Mouse (Mus musculus): ENCODE results near the gene Iqcn. TPM values are rescaled to one million over a fixed set of nuclear protein-coding genes. Genes with fewer than 3 reads are reported as not detected.

Gene Iqcn
- polyA plus RNA-seq, 1 experiment: 0.40 TPM

- peak in 1 of 2 experiments; percentile 92 for DNase-seq (ENCODE audit: extremely low spot score in 1 of 2, low spot score in 1 of 2)
These were observed 48.9 kb downstream of the Iqcn start for GRCm38 (mm10) chr8:70752000-70752764.

- DNase-seq (ENCODE audit: extremely low spot score in 1 of 2, low spot score in 1 of 2): peak; percentile 82 to 89
These were observed 49.9 kb downstream of the Iqcn start for GRCm38 (mm10) chr8:70753151-70753550.

DNA sequence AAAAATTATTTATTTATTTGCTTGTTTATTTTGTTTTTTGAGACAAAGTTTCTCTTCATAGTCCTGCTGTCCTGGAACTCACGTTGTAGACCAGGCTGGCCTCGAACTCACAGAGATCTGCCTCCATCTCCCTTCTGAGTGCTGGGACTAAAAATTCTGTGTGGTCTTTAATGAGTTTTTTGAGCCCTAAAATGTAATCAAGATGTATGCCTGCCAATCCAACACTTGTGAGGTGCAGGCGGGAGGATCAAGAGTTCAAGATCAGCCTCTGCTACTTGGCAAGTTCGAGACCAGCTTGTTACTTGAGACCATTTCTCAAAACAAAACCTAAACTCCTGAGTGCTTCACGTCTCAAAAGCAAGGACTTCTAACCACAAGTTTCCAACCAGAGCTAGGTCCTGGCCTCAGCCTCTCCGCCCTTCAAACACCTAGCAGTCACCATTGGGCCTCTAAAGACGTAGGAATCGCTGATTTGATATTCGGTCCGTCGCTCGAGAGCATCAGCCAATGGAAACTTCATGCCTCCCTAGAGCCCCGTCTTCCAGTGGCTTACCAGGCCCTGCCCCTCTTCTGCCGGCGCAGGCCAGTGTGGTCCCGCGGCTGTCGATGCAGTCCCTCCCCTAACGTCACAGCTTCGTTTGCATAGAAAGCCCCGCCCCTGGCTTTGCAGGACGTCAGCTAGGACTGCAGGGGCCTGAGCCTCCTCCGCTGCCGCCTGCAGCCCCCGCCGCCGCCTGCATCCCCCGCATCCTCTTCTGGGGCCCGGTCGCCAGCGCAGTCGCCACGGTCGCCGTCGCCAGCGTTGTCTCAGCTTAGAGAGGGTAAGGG lies 51.0 kb downstream of the Iqcn start, which contains the start of gene Rab3a:
TSS of gene Rab3a (plus strand) at position 637 of the 828 bp plus-strand sequence.
- DNase-seq (ENCODE audit: extremely low spot score in 1 of 2, low spot score in 1 of 2): peak; percentile 98

DNA sequence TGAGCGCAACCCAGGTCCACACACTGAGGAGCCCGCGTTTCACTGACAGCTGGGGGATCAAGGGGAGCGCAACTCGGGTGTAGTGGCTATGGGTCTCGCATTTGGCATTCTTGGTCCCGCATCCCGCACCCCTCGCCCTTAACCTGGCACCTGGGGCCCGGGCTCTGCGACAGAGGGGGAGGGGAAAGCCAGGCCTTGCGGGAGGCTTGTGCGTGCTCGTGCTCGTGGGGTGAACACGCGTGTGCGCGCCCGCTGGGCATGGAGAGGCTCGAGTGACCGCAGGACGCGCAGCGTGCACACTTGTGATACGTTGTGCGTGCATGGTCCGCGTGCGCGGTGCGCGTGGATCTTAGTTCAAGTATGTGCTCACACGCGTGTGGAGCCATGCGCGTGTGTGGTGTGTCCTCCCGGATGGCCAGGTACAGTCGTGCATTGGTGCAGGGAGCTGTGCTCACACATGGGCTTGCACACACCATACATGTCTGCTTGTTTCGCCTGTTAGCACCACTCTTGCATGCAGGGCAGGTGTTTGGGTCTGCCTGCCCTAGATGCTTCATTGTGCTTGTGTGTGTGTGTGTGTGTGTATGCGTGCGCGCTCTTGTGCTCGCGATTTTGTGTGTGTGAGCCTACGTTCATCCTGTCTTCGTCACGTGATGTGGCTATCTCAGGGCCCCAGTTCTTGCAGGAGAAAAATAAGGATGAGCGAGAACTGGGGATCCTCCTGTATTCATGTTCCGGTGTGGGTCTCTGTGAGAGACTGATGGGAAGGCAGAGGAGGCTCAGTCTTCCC lies 51.8 kb downstream of the Iqcn start:
- peak in 1 of 2 experiments; percentile 81 for DNase-seq (ENCODE audit: extremely low spot score in 1 of 2, low spot score in 1 of 2)

DNA sequence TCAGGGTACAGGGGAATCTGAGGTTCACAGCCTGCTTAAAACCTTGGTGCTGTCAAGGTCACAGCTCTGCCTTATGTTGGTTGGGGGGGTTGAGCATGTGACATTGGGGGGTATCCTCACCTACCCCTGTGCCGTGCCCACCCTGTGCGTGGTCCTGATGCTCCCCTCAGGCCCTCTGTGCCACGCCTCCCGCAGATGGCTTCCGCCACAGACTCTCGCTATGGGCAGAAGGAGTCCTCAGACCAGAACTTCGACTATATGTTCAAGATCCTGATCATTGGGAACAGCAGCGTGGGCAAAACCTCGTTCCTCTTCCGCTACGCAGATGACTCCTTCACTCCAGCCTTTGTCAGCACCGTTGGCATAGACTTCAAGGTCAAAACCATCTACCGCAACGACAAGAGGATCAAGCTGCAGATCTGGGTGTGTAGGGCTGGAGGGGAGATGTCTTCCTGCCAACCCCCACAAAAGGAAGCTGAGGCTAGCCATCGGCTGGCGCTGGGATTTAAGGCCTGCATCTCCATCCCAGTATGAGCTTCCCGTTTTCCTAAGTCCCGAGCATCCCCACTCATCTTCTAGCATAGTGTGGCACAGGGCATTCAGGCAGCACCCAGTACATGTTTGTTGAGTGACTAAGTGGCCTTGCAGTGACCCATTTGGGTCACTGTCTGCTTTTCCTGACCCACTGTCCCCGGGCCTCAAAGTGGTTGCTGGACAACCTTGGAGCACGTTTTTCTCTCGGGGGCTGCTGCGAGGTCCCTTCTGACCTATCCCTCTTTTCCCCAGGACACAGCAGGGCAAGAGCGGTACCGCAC lies 52.6 kb downstream of the Iqcn start:
- peak in 1 of 2 experiments; percentile 13 for DNase-seq (ENCODE audit: extremely low spot score in 1 of 2, low spot score in 1 of 2)

- DNase-seq (ENCODE audit: extremely low spot score in 1 of 2, low spot score in 1 of 2): peak in 1 of 2 experiments; percentile 7
These were observed 53.3 kb downstream of the Iqcn start for GRCm38 (mm10) chr8:70756476-70757040.

- peak in 1 of 2 experiments; percentile 42 for DNase-seq (ENCODE audit: extremely low spot score in 1 of 2, low spot score in 1 of 2)
These were observed 54.5 kb downstream of the Iqcn start for GRCm38 (mm10) chr8:70757523-70758307.

- no peak for DNase-seq (ENCODE audit: extremely low spot score in 1 of 2, low spot score in 1 of 2)
These were observed 55.0 kb downstream of the Iqcn start for GRCm38 (mm10) chr8:70758308-70758615.

DNA sequence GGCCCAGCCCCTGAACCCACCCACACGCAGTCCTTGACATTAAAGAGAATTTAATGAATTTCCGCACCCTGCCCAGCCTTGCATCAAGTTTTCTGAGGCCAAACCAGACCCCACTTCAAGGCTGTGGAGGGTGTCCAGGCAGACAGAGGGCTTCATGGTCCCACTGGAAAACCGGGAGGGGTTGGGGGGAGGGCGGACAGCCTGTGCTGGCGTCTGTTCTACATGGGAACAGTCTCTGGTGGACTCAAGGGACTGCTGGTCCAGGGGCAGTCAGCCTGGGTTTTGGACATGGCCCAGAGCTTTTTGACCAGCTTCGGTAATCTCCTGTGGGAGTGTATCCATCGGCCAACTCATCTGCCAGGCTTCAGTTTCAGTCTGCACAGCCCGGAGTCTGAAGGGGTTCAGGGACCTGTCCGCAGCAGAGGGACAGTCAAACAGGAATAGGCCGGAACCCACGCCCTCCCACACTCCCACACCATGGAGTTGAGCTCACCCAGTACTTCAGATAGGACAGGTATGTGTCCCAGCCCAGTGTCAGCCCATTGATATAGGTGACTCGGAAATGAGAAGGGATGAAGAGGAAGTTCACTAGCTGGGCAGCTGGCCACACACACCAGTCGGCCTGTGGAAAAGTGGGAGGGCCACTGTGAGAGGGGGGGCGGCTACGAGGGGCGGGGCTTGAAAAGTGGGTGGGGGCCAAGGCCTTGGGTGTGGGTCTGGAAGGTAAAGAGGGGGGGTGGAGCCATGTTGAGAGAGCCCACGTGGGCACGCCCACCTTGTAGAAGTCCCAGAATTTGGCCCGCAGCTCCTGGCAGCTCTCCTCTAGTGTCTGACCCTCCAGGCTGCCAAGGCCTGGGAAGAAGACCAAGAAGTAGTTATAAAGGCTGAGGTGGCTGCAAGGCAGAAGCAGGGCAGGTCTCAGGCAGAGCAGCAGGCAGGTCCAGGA lies 55.6 kb downstream of the Iqcn start:
- DNase-seq (ENCODE audit: extremely low spot score in 1 of 2, low spot score in 1 of 2): no peak

GRCm38 (mm10) chr8:70760350-70760749 lies 57.1 kb downstream of the Iqcn start:
- DNase-seq (ENCODE audit: extremely low spot score in 1 of 2, low spot score in 1 of 2): no peak

GRCm38 (mm10) chr8:70760775-70761406 lies 57.6 kb downstream of the Iqcn start, which contains the start of gene Mpv17l2:
Gene Mpv17l2 (minus strand): TSS chr8:70760946.
- peak; percentile 97 to 98 for DNase-seq (ENCODE audit: extremely low spot score in 1 of 2, low spot score in 1 of 2)

DNA sequence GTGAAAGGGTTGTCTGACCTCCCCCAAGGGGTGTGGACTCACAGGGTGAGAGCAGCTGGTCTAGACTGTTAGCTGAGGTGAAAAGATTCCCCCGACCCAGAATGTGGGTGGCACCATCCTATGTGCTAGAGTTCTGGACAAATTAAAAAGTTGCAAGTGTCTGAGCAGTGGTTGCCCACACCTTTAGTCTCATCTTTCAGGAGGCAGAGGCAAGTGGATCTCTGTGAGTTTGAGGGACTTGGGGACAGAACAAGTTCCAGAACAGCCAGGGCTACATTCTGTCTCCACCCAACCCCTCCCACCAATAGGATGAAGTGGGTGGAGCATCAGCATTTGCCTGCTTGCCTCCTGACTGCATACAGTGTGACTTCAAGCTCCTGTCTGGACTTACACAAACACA lies 58.9 kb downstream of the Iqcn start:
- DNase-seq (ENCODE audit: extremely low spot score in 1 of 2, low spot score in 1 of 2): no peak

DNA sequence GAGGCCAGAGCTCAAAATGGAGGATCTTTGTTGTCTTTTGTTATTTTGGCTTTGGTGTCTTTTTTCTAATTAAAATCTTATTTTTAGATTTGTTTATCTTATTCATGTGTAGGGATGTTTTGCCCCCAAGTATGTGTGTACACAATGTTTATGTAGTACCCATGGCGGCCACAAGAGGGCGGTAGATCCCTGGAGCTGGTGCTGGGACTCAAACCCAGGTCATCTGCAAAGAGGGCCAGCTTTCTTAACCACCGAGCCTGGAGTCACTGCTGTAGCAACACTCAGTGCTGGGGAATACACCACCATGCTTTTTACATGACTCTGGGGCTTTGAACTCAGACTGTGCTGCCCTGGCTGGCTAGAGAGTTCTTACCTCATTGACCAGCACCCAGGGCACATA lies 60.1 kb downstream of the Iqcn start:
- no peak for DNase-seq (ENCODE audit: extremely low spot score in 1 of 2, low spot score in 1 of 2)

GRCm38 (mm10) chr8:70764026-70764425 lies 60.8 kb downstream of the Iqcn start:
- no peak for DNase-seq (ENCODE audit: extremely low spot score in 1 of 2, low spot score in 1 of 2)

DNA sequence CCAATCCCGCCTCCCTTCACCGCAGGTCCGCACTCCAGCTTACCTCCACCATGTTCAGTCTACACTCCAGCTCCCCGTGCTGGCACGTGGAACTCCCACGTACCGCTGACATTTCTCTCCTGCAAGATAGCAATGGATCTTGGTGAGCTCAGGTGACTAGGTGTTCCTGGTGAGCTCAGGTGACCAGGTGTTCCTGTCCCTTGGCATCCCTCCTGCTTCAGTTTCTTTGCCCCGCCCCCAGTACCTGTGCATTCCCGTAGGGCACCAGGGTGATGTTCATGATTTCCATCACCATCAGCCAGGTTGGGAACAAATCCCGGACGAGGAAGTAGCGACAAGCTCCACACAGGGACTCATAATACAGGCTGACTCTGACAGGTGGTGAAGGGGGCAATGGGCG lies 61.4 kb downstream of the Iqcn start:
- DNase-seq (ENCODE audit: extremely low spot score in 1 of 2, low spot score in 1 of 2): no peak

DNA sequence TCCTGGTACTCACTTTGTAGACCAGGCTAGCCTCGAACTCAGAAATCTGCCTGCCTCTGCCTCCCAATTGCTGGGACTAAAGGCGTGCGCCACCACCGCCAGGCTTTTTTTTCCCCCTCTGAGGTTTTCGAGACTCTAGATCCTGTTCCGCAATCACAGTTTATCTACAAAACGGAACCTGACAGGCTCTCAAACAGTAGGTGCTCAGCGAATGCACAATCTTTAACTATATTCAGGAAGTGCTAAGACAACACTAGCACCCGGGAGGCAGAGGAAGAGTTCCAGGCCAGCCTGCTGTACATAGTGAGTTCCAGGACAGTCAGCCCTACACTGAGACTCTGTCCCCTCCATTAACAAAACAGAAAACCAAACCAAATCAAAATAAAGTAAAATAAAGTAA lies 62.1 kb downstream of the Iqcn start:
- DNase-seq (ENCODE audit: extremely low spot score in 1 of 2, low spot score in 1 of 2): no peak

GRCm38 (mm10) chr8:70765838-70766570 lies 62.7 kb downstream of the Iqcn start:
- no peak for DNase-seq (ENCODE audit: extremely low spot score in 1 of 2, low spot score in 1 of 2)

All from frontal cortex, adult 2 months (tissue).